Mouse (Mus musculus) kidney, adult 2 months (tissue): ENCODE results near the gene Tmem262.

Experiments used
- CTCF ChIP-seq: fragments of 200-500 bp; conservative IDR thresholded peaks from 2 replicates; pipeline ENCODE4 v1.5.1; 2011; ENCODE audit warnings: low read depth, mild to moderate bottlenecking, control low read depth, low read length, moderate library complexity, mixed read lengths; ENCODE audit not compliant: insufficient read depth, insufficient read length
- POLR2A ChIP-seq: fragments of 200-500 bp; IDR thresholded peaks from one replicate; pipeline ENCODE4 v1.6.1; 2011; ENCODE audit warnings: low read depth, low read length, control low read depth

DNA sequence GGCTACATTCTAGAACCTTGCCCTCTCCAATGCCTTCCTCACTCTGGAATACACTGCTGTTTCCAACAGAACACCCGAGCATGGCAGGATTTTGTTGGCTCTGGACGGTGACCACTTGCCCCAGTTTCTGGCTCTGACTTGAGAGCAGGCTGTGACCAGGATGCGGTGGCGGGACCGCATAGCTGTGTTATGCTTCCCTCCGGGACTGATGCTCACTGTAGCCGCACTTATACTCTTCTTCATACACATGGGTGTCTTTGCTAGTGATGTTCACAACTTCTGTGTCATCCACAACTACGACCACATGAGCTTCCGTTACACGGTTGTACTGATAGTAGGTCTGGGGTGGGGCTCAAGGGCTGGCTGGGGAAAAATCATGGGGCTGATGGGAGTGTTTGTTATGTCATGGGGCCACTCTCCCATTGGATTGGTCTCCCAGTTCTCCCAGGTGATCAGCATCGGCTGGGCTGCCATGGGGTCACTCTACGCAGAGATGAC, at the start of gene Tmem262:
- TF ChIP-seq CTCF, result no peak
- no peak for TF ChIP-seq POLR2A
